Mouse (Mus musculus) heart, adult 2 months (tissue): ENCODE measurements around the gene Stard3. TPM values are rescaled to one million over a fixed set of nuclear protein-coding genes. Genes with fewer than 3 reads are reported as not detected.
A peak's percentile ranks its signal among the peaks of the same experiment; 100 is the strongest.

Source experiments
- DNase-seq, 2 experiments: peaks; one replicate each; pipeline ENCODE4 v3.0.0; 2021
- H3K27ac ChIP-seq: fragments of 200-600 bp; 2 replicates; pipeline ENCODE4 v1.8.1; 2022
- H3K27me3 ChIP-seq: fragments of 200-500 bp; 2 replicates; pipeline ENCODE4 v1.6.1; 2012; ENCODE audit warnings: mild to moderate bottlenecking, low read length, inconsistent platforms, mixed read lengths; ENCODE audit not compliant: control insufficient read depth, insufficient read depth
- H3K36me3 ChIP-seq: fragments of 200-500 bp; 2 replicates; pipeline ENCODE4 v1.6.1; 2012; ENCODE audit warnings: low read length, inconsistent platforms; ENCODE audit not compliant: control insufficient read depth, insufficient read depth
- H3K4me1 ChIP-seq: fragments of 200-500 bp; 2 replicates; pipeline ENCODE4 v1.6.1; 2011; ENCODE audit warnings: low read length; ENCODE audit not compliant: control insufficient read depth, insufficient read depth
- H3K4me3 ChIP-seq: fragments of 200-600 bp; 2 replicates; pipeline ENCODE4 v1.8.1; 2022
- H3K79me2 ChIP-seq: fragments of 200-500 bp; replicated peaks from 2 replicates; pipeline ENCODE4 v1.6.1; 2012; ENCODE audit warnings: mild to moderate bottlenecking, inconsistent platforms, low read length, moderate library complexity, mixed read lengths; ENCODE audit not compliant: control insufficient read depth, insufficient read depth
- H3K9ac ChIP-seq: fragments of 200-500 bp; 2 replicates; pipeline ENCODE4 v1.6.1; 2012; ENCODE audit warnings: low read depth, mild to moderate bottlenecking, control low read depth, inconsistent platforms, low read length, mixed read lengths
- CTCF ChIP-seq: fragments of 200-600 bp; IDR thresholded peaks from 2 replicates; pipeline ENCODE4 v1.8.1; 2022; ENCODE audit warnings: antibody characterized with exemption, mild to moderate bottlenecking, moderate library complexity
- EP300 ChIP-seq: fragments of 200-500 bp; IDR thresholded peaks from 2 replicates; pipeline ENCODE4 v1.6.1; 2011; ENCODE audit warnings: low read depth, low read length, control low read depth; ENCODE audit not compliant: insufficient read depth
- POLR2A ChIP-seq: fragments of 200-500 bp; IDR thresholded peaks from 2 replicates; pipeline ENCODE4 v1.6.1; 2011; ENCODE audit warnings: mild to moderate bottlenecking, low read depth, low read length, control low read depth; ENCODE audit not compliant: insufficient read depth
- WGBS: fragments of 180-500 bp; shearing (Covaris S2); methylation state at CpG from one replicate; pipeline ENCODE4 v1.1.7; 2018; 5-methylcytosine and 5-hydroxymethylcytosine counted together
- intact Hi-C: fragments of 180-260 bp; cut with DNase I; formaldehyde crosslinking; loops from one replicate; pipeline ENCODE4 v1.15.1; 2025
- polyA plus RNA-seq: library from polyadenylated mRNA; depleted of rRNA; stranded (reverse); fragments of >200 nt; gene quantifications from 2 replicates; pipeline ENCODE4 v1.2.3, GENCODE M21; 2012
- total RNA-seq, 2 experiments: library from RNA; stranded (reverse); gene quantifications; 2 replicates each; pipeline ENCODE4 v1.2.3; 2021

Stard3 gene
- total and polyA plus RNA-seq, 3 experiments = 19.0 to 58.3 (median 24.3) TPM

DNA sequence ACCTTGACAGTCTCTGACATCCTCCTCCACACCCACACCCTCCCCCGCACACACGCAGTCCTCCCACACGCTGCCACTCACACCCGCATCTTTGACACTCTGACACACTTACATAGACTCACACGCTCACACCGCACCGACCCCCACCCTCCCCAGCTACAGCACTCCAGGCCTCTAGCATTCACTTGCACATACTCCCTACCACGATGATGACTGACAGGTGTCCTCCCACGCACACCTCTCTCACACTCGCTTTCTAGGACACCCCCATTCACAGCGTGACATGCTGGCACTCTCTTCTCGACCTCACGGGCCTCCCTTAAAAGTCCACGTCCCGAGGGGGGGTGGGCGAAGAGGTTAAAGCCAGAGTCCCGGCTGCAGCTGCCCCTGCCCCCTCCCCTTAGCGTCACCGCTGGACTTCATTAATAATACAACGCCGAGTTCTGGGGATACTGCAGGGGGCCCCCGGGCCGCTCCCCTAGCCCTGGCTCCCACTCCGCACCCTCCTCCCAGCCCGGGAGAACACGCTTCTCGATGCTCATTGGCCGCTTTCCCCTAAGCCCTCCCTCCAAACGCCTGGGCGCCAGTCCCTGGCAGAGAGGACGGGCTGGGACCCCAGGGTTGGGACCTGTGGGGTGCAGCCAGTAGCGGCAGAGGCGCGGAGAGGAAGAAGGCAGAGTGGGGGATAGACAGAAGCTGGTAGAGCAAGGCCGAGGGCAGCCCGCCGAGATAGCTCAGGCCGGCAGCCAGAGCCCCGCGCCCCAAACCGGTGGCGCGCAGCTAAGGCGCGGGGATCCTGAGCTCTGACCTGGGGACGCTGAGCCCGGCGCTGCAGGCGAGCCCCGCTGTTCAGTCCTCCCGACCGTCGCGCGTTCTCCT, 9.8 kb upstream of the Stard3 start, which contains the start of gene Ppp1r1b:
TSS of gene Ppp1r1b (plus strand) at position 322 of the 879 bp plus-strand sequence.
- Histone ChIP-seq H3K27me3 (peaks cover 8% of the 10 kb centered on the region), H3K4me1 (no peaks in the 10 kb centered on the region; the same call in 1 of the 2 replicates), H3K9ac (peak within 1 kb of the TSS; percentile 55), H3K27ac (no peak within 1 kb of the TSS), H3K79me2 (no peaks in the 10 kb centered on the region), H3K36me3 (no peaks in the 10 kb centered on the region), H3K4me3 (peak within 1 kb of the TSS; percentile 61)
- no peak for TF ChIP-seq EP300
- no peak for TF ChIP-seq CTCF
- TF ChIP-seq POLR2A = no peak
- intact Hi-C loops = no loop called here
- DNase-seq = peak; percentile 55 to 56
- WGBS = 1% methylated on average over 53 of the region's 55 CpGs

DNA sequence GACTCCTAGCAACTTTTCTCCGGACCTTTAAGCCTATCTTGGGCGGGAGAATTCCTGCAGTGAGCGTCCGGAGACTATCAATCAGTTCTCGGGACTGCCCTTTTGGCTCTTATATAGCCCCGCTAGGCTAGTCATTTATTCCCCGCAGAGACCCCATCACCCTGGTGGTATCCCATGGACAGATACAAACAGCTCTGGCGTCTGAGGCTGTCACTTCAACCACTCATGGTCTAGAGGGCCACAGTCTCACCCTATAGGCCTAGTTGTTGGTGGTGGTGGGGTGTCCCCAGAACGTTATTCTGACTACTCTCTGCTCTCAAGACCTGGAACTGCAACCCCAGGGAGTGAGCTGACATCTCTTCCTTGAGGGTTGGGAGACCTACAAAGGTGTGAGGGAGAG, 8.9 kb upstream of the Stard3 start:
- no peaks in the 10 kb centered on the region for H3K36me3 ChIP-seq
- DNase-seq = no peak
- no peaks in the 10 kb centered on the region for H3K79me2 ChIP-seq
- intact Hi-C loops = no loop called here
- TF ChIP-seq POLR2A (no peak), EP300 (no peak), CTCF (no peak)
- 35% methylated on average over 9 of the region's 9 CpGs for WGBS
- H3K4me3 ChIP-seq = no peak overlapping the region
- H3K9ac ChIP-seq = no peak overlapping the region
- H3K27ac ChIP-seq = no peak overlapping the region
- no peaks in the 10 kb centered on the region; the same call in 1 of the 2 replicates for H3K4me1 ChIP-seq
- peaks cover 8% of the 10 kb centered on the region for H3K27me3 ChIP-seq

DNA sequence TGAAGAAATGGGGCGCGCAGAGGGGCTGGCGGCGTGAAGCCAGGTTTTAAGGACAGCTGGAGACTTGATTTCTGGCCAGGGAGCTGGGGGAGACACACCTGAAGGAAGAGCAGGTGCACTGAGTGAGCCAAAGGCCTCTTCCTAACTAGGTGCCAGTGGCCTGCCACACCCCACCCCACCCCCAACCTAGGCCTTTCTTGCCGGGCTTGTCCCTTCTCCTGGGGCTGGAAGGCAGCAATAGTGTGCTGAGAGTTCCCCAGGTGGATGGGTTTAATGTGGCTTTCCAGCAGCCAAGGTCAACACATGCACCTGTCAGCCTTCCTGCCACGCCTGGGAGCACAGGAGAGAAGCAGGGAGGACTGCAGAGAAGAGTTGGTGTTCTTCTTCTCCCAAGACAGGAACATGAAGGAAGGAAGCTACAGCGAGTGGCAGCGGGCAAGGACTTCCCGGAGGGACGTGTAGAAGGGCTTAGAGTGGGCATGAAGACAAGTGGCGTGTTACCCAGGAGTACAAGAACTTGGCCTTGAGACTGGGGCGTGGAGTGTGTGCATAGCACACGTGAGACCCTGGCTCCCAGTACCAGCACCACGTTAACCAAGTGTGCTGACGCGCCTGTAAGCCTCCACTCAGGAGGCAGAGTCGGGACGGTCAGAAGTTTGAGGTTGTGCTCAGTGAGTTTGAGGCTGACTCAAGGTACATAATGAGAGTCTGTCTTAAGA, 5.7 kb upstream of the Stard3 start:
- no peak for DNase-seq
- TF ChIP-seq POLR2A (no peak), EP300 (no peak), CTCF (no peak)
- H3K36me3 ChIP-seq = no peaks in the 10 kb centered on the region
- intact Hi-C loops = no loop called here
- H3K4me3 ChIP-seq = no peak overlapping the region
- H3K27me3 ChIP-seq = peaks cover 8% of the 10 kb centered on the region
- H3K9ac ChIP-seq = no peak overlapping the region
- 77% methylated on average over 18 of the region's 18 CpGs for WGBS
- no peak overlapping the region for H3K27ac ChIP-seq
- H3K4me1 ChIP-seq = peaks cover 2% of the 10 kb centered on the region; the same call in 1 of the 2 replicates
- H3K79me2 ChIP-seq = no peaks in the 10 kb centered on the region

DNA sequence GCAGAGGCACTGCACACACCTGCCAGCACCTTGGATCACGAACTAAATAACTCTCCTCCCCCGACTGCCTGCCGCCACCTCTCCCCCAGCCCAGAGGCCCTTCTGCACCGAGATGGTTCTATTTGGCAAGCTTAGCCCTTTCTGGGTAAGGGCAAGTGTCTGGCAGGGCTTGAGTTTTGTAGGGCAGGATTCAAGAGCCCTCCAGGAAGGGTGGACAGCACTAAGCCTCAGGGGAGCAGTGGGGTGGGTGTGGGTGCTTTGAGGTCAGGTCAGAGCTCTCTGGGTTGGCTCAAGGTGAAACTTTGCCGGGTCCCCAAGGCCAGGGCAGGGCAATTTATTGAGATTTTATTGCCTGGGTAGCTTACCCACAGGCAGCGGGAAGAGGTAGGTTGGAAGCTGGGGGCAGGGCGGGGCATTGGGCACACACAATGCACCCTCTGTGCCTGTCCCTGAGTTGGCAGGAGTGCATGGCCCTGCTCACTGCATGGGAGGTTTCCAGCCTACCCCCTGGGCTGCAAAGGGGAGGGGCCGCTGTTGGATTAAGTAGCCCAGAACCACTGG, 4.4 kb upstream of the Stard3 start:
- intact Hi-C loops = no loop called here
- H3K79me2 ChIP-seq = no peaks in the 10 kb centered on the region
- peaks cover 4% of the 10 kb centered on the region for H3K4me1 ChIP-seq
- peaks cover 3% of the 10 kb centered on the region for H3K27me3 ChIP-seq
- no peaks in the 10 kb centered on the region for H3K36me3 ChIP-seq
- H3K27ac ChIP-seq = no peak overlapping the region
- TF ChIP-seq EP300 = no peak
- no peak for TF ChIP-seq CTCF
- TF ChIP-seq POLR2A = no peak
- H3K4me3 ChIP-seq = no peak overlapping the region
- 54% methylated on average over 8 of the region's 8 CpGs for WGBS
- H3K9ac ChIP-seq = no peak overlapping the region
- DNase-seq = no peak

DNA sequence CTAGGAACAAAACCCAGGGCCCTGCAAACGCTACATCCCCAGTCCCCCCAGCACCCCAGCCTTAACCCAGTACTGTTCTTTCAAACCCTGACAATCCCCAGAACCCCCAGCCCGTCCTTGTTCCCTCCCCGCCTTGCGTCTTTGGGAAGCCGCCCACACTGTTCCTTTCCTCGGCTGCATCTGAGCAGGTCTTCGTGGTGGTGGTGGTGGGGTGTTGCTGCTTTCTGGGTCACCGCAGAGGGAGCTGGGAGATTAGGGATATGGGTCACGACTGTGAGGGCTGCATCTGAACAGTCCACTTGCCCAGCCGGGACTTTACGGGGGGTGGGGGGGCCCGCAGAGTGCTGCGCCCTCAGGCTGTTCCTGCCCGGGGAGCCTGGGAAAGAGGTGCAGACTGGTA, 3.7 kb upstream of the Stard3 start:
- no peaks in the 10 kb centered on the region for H3K27me3 ChIP-seq
- intact Hi-C loops = no loop called here

More for the DNA sequence above, 3.7 kb upstream of the Stard3 start:
- Histone ChIP-seq H3K4me3 (no peak overlapping the region), H3K27ac (no peak overlapping the region), H3K4me1 (peaks cover 9% of the 10 kb centered on the region), H3K36me3 (no peaks in the 10 kb centered on the region), H3K79me2 (no peaks in the 10 kb centered on the region), H3K9ac (no peak overlapping the region)
- no peak for TF ChIP-seq CTCF
- TF ChIP-seq EP300 = no peak
- no peak for TF ChIP-seq POLR2A
- WGBS = 76% methylated on average over 14 of the region's 14 CpGs
- no peak for DNase-seq
